Mouse (Mus musculus) monocyte, adult 5-6 weeks (primary cell): Measurements from ENCODE around the gene Cmas. TPM values are rescaled to one million over a fixed set of nuclear protein-coding genes. Genes with fewer than 3 reads are reported as not detected.
A peak's percentile ranks its signal among the peaks of the same experiment; 100 is the strongest.

Experiments used
- ATAC-seq: fragments of 153-309, 156-312 bp; replicated peaks from 2 replicates; pipeline ENCODE4 v1.8.0; 2017; ENCODE audit warnings: mild to moderate bottlenecking; ENCODE audit not compliant: low TSS enrichment, insufficient number of reproducible peaks, severe bottlenecking, poor library complexity, low FRiP score
- total RNA-seq: library from RNA; stranded (forward); fragments of 200-1000, 200-491, 200-594 nt; gene quantifications from 3 replicates; pipeline ENCODE4 v1.2.3, GENCODE M21; 2017

Cmas gene
- total RNA-seq, 1 experiment from 2014 or later = 119 TPM

- no peak for ATAC-seq
These were observed 56.5 kb downstream of the Cmas start for GRCm38 (mm10) chr6:142812969-142813368.

GRCm38 (mm10) chr6:142814011-142814410 lies 57.5 kb downstream of the Cmas start:
- no peak for ATAC-seq

GRCm38 (mm10) chr6:142814495-142814921 lies 58.0 kb downstream of the Cmas start:
- peak; percentile 61; the same call in 1 of the 2 replicates for ATAC-seq

- no peak for ATAC-seq
These were observed 59.0 kb downstream of the Cmas start for GRCm38 (mm10) chr6:142815513-142815912.

GRCm38 (mm10) chr6:142818306-142818705 lies 61.8 kb downstream of the Cmas start:
- ATAC-seq = no peak

DNA sequence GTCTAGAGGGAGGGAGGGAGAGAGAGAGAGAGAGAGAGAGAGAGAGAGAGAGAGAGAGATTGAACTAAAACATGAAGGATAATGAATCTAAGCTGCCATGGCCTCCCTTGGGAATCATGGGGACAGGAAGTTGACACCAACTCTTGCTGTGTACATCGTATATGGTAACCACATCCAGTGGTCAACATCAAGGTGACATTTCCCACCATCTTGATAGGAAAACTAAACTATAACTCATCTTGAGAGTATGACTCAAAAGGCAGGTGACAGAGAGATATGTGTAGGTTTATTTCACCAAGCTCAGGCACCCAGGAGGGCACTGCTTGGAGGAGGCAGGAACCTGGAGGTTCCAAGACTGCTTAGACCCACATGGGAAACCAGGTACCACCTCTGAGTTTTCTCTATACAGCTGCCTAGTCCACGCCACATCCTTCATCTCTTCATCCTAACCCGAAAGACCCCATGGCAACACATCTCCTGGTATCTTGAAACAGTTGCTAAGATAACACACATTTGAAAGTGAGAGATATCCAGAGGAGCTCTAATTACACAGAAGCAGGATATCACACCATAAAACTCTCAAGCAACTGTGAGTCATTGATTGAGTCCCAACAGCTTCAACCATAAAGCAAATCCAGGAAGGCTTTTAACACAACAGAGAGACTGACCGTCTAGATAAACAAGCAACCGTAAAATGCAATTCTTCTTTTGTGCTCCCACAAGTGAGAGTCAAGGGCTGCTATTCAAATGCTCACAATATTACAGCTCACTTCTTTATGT lies 66.7 kb downstream of the Cmas start:
- no peak for ATAC-seq

Other genes starting within 250 kb of the Cmas start
- gene Ldhb, start 248.7 kb upstream of the Cmas start, total RNA-seq = 3.5 to 10.0 TPM (median 5.1 TPM) in 3 replicates
- 19.0 to 39.8 TPM (median 23.1 TPM) in 3 replicates for gene Kcnj8, start 185.1 kb upstream of the Cmas start, total RNA-seq
- gene Abcc9, start 54.4 kb upstream of the Cmas start, total RNA-seq = 0.11 TPM in 1 of 3 replicates, not detected in the others
- not detected in 3 replicates for gene Sult6b2, start 47.8 kb downstream of the Cmas start, total RNA-seq
- gene St8sia1, start 207.8 kb downstream of the Cmas start, total RNA-seq = 0.49 to 0.96 TPM in 2 of 3 replicates, not detected in the other